Mouse (Mus musculus) stomach, postnatal 0 days (tissue): ENCODE data around the gene Ada.

Experiments used
- CTCF ChIP-seq: IDR thresholded peaks from 2 replicates; pipeline ENCODE4 v1.5.1; 2016; ENCODE audit warnings: antibody characterized with exemption, low read depth, mild to moderate bottlenecking, moderate library complexity
- EP300 ChIP-seq: optimal IDR thresholded peaks from 2 replicates; pipeline ENCODE3; 2016; ENCODE audit warnings: antibody characterized with exemption

GRCm38 (mm10) chr2:163756723-163757122 is 6.7 kb upstream of the Ada start:
- no peak for TF ChIP-seq EP300
- no peak for TF ChIP-seq CTCF
